Mouse (Mus musculus): ENCODE results near the gene Whrn.
A peak's percentile ranks its signal among the peaks of the same experiment; 100 is the strongest.

The Whrn gene

GRCm38 (mm10) chr4:63377483-63377882, 118.3 kb downstream of the Whrn start:
- DNase-seq: no peak

GRCm38 (mm10) chr4:63375367-63375766, 120.4 kb downstream of the Whrn start:
- DNase-seq: no peak

GRCm38 (mm10) chr4:63374331-63374730, 121.5 kb downstream of the Whrn start:
- no peak for DNase-seq

DNA sequence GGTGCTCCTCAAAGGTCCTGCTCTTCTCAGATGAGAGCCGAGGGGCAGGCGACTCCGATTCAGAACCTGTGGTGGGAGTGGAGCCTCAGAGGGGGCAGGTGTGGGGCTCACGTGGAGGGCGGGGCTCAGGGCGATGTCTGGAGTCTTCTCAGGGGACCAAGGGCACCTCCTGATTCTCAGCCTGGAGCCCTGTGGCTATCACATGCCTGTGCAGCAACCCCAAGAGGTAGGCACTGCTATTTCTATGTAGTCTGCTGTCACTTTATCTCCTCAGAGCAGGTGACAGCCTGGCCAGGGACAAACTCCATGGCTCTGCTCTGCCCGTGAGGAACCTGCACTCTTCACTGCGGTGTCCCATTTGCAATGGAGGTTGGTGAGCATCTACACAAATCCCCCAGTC, 122.4 kb downstream of the Whrn start:
- DNase-seq: no peak

- no peak for DNase-seq
Observed at GRCm38 (mm10) chr4:63371890-63372289, 123.9 kb downstream of the Whrn start.

GRCm38 (mm10) chr4:63370897-63371296, 124.9 kb downstream of the Whrn start:
- no peak for DNase-seq

DNA sequence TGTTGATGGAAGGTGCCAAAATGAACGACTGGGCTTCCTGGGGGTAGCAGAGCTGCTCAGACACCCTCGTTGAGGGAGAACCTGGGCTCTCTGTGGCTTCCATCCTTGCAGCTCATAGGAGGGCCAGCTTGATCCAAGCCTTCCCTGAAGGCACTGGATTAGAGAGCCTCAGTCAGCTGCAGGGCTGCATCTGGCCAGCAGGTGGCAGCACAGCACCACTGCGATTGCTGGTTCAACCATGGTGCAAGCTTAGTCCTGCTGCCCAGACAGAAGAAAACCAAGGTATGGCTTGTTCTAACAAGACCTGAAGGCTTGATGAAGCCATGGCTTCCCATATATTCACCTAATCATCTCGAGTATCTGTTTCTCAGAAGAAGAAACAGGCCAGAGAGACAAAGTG, 127.2 kb downstream of the Whrn start:
- peak; percentile 69 for DNase-seq

All from kidney, adult 11 months (tissue).